Mouse (Mus musculus) lung, adult 2 months (tissue): ENCODE data around the gene 5530401A14Rik.

ENCODE experiments used
- CTCF ChIP-seq: fragments of 200-500 bp; IDR thresholded peaks from 2 replicates; pipeline ENCODE4 v1.5.1; 2011; ENCODE audit warnings: mild to moderate bottlenecking, low read length, control low read depth; ENCODE audit not compliant: insufficient read depth
- POLR2A ChIP-seq: fragments of 200-500 bp; IDR thresholded peaks from 2 replicates; pipeline ENCODE4 v1.6.1; 2011; ENCODE audit warnings: low read depth, mild to moderate bottlenecking, control low read depth, low read length, borderline replicate concordance; ENCODE audit errors: extremely low read depth

GRCm38 (mm10) chr11:81845686-81846036, 14.8 kb upstream of the 5530401A14Rik start:
- TF ChIP-seq POLR2A, result no peak
- TF ChIP-seq CTCF, result no peak
